Mouse (Mus musculus) right cerebral cortex, postnatal 4 days (tissue): ENCODE results near the gene Sdcbp2.

Experiments
- DNase-seq: peaks from one replicate; pipeline ENCODE4 v3.0.0-alpha.2; 2022

Gene Sdcbp2

GRCm38 (mm10) chr2:151632982-151633381, 60.6 kb downstream of the Sdcbp2 start:
- no peak for DNase-seq

GRCm38 (mm10) chr2:151634903-151635302, 62.5 kb downstream of the Sdcbp2 start:
- DNase-seq = no peak

GRCm38 (mm10) chr2:151635362-151636014, 63.1 kb downstream of the Sdcbp2 start:
- DNase-seq = no peak

- DNase-seq = no peak
These were observed 63.6 kb downstream of the Sdcbp2 start for GRCm38 (mm10) chr2:151636015-151636402.
